Mouse (Mus musculus) left cerebral cortex, postnatal 36 days (tissue): Measurements from ENCODE around the gene Jarid2. TPM values are rescaled to one million over a fixed set of nuclear protein-coding genes. Genes with fewer than 3 reads are reported as not detected.

ENCODE experiments used
- DNase-seq, 2 experiments: peaks; one replicate each; pipeline ENCODE4 v3.0.0; 2021 to 2022; ENCODE audit warnings: low spot score in 2 of 2, mixed read lengths in 1 of 2
- intact Hi-C: fragments of 180-260 bp; cut with DNase I; formaldehyde crosslinking; loops from one replicate; pipeline ENCODE4 v1.15.1; 2025
- total RNA-seq, 2 experiments: library from RNA; stranded (reverse); gene quantifications; 2 replicates each; pipeline ENCODE4 v1.2.3; 2021

Gene Jarid2
- total RNA-seq, 2 experiments from 2014 or later = 32.3 to 40.7 TPM

- intact Hi-C loops = no loop called here
- no peak for DNase-seq
Measured at GRCm38 (mm10) chr13:44819400-44819799, 90.1 kb downstream of the Jarid2 start.

GRCm38 (mm10) chr13:44822578-44822977 lies 93.3 kb downstream of the Jarid2 start:
- no peak for DNase-seq
- intact Hi-C loops = no loop called here

GRCm38 (mm10) chr13:44828903-44829302 lies 99.6 kb downstream of the Jarid2 start:
- intact Hi-C loops = no loop called here
- no peak for DNase-seq

- DNase-seq = no peak
- intact Hi-C loops = loop anchor here (10.0 kb wide), 2 partner anchors 97 to 967 kb away; no protein-coding TSS in a partner anchor
Measured at GRCm38 (mm10) chr13:44832104-44832503, 102.8 kb downstream of the Jarid2 start.

- intact Hi-C loops = loop anchor here (10.0 kb wide), 2 partner anchors 98 to 968 kb away; no protein-coding TSS in a partner anchor
- DNase-seq = no peak
Measured at GRCm38 (mm10) chr13:44832866-44833265, 103.6 kb downstream of the Jarid2 start.

- intact Hi-C loops = loop anchor here (10.0 kb wide), 2 partner anchors 99 to 969 kb away; no protein-coding TSS in a partner anchor
Measured at GRCm38 (mm10) chr13:44833353-44833752, 104.1 kb downstream of the Jarid2 start.

GRCm38 (mm10) chr13:44837445-44837844 lies 108.2 kb downstream of the Jarid2 start:
- intact Hi-C loops = loop anchor here (10.0 kb wide), 2 partner anchors 103 to 973 kb away; no protein-coding TSS in a partner anchor
- DNase-seq = no peak

More at GRCm38 (mm10) chr13:44833353-44833752, 104.1 kb downstream of the Jarid2 start:
- DNase-seq = peak in 1 of 2 experiments; percentile 19

- DNase-seq = peak; percentile 66 to 68
- intact Hi-C loops = loop anchor here (10.0 kb wide), 2 partner anchors 105 to 975 kb away; no protein-coding TSS in a partner anchor
Measured at GRCm38 (mm10) chr13:44839866-44840835, 110.9 kb downstream of the Jarid2 start.

- intact Hi-C loops = no loop called here
- DNase-seq = no peak
Measured at GRCm38 (mm10) chr13:44851426-44851825, 122.2 kb downstream of the Jarid2 start.

GRCm38 (mm10) chr13:44852024-44852423 lies 122.8 kb downstream of the Jarid2 start:
- intact Hi-C loops = no loop called here

GRCm38 (mm10) chr13:44865566-44865965 lies 136.3 kb downstream of the Jarid2 start:
- intact Hi-C loops = no loop called here
- no peak for DNase-seq

More at GRCm38 (mm10) chr13:44852024-44852423, 122.8 kb downstream of the Jarid2 start:
- no peak for DNase-seq

GRCm38 (mm10) chr13:44868037-44868650 lies 138.9 kb downstream of the Jarid2 start:
- peak; percentile 39 to 44 for DNase-seq
- intact Hi-C loops = no loop called here

GRCm38 (mm10) chr13:44869418-44870119 lies 140.3 kb downstream of the Jarid2 start:
- peak; percentile 100 for DNase-seq
- intact Hi-C loops = loop anchor here (5.0 kb wide), 1 partner anchor 38 kb away; no protein-coding TSS in a partner anchor

GRCm38 (mm10) chr13:44876799-44877198 lies 147.5 kb downstream of the Jarid2 start:
- no peak for DNase-seq

GRCm38 (mm10) chr13:44881001-44881400 lies 151.7 kb downstream of the Jarid2 start:
- no peak for DNase-seq

More at GRCm38 (mm10) chr13:44876799-44877198, 147.5 kb downstream of the Jarid2 start:
- intact Hi-C loops = no loop called here

GRCm38 (mm10) chr13:44886221-44886620 lies 156.9 kb downstream of the Jarid2 start:
- intact Hi-C loops = no loop called here
- DNase-seq = no peak

More at GRCm38 (mm10) chr13:44881001-44881400, 151.7 kb downstream of the Jarid2 start:
- intact Hi-C loops = no loop called here

- DNase-seq = no peak
- intact Hi-C loops = no loop called here
Measured at GRCm38 (mm10) chr13:44890612-44891011, 161.3 kb downstream of the Jarid2 start.

- no peak for DNase-seq
- intact Hi-C loops = no loop called here
Measured at GRCm38 (mm10) chr13:44891813-44892730, 162.8 kb downstream of the Jarid2 start.
